Mouse (Mus musculus) lung, postnatal 0 days (tissue): ENCODE data around the gene Sbno2.

Source experiments
- CTCF ChIP-seq: IDR thresholded peaks from 2 replicates; pipeline ENCODE4 v1.5.1; 2016; ENCODE audit warnings: antibody characterized with exemption, mild to moderate bottlenecking
- EP300 ChIP-seq: IDR thresholded peaks from 2 replicates; pipeline ENCODE4 v1.6.1; 2016; ENCODE audit warnings: antibody characterized with exemption, mild to moderate bottlenecking, control low read depth

DNA sequence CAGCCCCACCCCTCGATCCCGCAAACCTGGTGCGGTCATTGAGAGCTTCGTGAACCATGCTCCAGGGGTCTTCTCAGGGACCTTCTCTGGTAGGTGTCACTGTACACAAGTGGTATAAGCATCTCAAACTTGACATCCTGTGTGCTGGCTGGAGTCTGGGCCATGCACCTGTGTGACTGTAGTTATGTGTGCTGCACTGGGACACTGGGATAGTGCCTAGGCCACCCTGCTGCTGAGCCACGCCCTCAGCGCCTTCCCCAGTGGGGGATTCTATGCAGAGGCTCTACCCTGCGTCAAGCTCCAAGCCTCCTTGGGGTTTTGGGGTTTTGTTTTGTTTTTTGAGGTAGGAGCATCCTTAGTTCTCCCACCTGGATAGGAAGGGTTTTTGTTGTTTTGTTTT is 49.0 kb upstream of the Sbno2 start:
- no peak for TF ChIP-seq CTCF
- no peak for TF ChIP-seq EP300
